Mouse (Mus musculus): ENCODE data around the gene Crtc2. TPM values are rescaled to one million over a fixed set of nuclear protein-coding genes. Genes with fewer than 3 reads are reported as not detected.

Crtc2 gene
- polyA plus RNA-seq (2012; rRNA removed) = 151 and 161 TPM in 2 replicates

DNA sequence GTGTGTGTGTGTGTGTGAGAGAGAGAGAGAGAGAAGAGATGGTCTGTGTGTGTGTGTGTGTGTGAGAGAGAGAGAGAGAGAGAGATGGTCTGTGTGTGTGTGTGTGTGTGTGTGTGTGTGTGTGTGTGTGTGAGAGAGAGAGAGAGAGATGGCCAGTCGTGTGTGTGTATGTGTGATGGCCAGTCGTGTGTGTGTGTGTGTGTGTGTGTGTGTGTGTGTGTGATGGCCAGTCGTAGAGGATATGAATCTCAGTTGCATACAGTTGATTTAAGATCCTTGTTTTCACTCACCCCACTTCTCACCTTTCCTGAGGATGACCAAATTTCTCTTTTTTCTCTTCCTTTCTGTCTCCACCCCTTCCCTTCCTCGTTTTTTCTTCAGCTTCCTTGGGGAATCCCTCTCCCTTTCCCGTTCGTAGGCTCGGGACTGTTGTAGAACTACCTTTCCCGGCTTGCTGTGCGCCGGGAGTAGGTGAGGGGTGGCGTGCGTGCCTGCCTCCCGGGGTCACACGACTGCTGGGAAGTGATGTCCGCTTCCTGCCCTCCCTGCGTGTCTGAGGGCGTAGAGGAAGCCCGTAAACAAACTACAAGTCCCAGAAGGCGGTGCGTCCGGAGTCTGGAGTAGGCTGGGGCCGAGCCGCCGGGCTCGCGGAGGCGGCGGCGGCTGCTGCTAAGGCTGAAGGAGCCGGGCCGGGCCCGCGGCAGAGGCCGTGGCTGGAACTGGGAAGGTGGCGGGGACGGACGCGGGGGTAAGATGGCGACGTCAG is at the start of gene Crtc2:
Crtc2 (plus strand) TSS at position 511 of the 766 bp plus-strand sequence.
- Histone ChIP-seq H3K27ac (ENCODE audit: control insufficient read depth, insufficient read depth, low read length) (0 out of 2 replicates have a peak within 1 kb of the TSS, but pooled peaks have one; percentile 9), H3K36me3 (ENCODE audit: control insufficient read depth, insufficient read depth, low read length) (peaks cover 9% of the 10 kb centered on the region), H3K27me3 (ENCODE audit: control insufficient read depth, insufficient read depth, low read length) (no peaks in the 10 kb centered on the region), H3K4me3 (ENCODE audit: control insufficient read depth, insufficient read depth, low read length) (peak within 1 kb of the TSS; percentile 88), H3K4me1 (replicated peaks; ENCODE audit: control insufficient read depth, insufficient read depth, low read length) (peaks cover 14% of the 10 kb centered on the region)
- TF ChIP-seq CTCF (IDR thresholded peaks at IDR 0.05; ENCODE audit: borderline replicate concordance, control insufficient read depth, extremely low read depth, insufficient read depth, low read length, poor library complexity) (peak; percentile 48; the same call in 1 of the 2 replicates), POLR2A (IDR thresholded peaks at IDR 0.05; ENCODE audit: control insufficient read depth, extremely low read depth, insufficient read depth, low read length, poor library complexity) (peak; percentile 73)
- peak; percentile 95 for DNase-seq
- 1% methylated on average over 40 of the region's 40 CpGs for WGBS

DNA sequence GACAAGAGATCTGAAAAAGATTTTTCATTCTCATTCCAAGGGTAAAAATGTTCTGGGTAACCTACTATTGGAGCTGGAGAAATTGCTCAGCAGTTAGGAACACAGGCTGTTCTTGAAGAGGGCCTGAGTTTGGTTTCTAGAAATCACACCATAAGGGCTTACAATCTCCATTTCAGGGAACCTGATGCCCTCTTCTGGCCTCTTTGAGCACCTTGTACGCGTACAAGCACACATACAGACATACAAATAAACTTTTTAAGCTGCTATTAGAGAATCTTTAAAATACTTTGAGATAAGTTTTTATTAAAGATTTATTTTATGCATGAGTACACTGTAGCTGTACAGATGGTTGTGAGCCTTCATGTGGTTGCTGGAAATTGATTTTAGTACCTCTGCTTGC is 49.4 kb upstream of the Crtc2 start:
- TF ChIP-seq POLR2A (IDR thresholded peaks at IDR 0.05; ENCODE audit: control insufficient read depth, extremely low read depth, insufficient read depth, low read length, poor library complexity) = no peak
- TF ChIP-seq CTCF (IDR thresholded peaks at IDR 0.05; ENCODE audit: borderline replicate concordance, control insufficient read depth, extremely low read depth, insufficient read depth, low read length, poor library complexity) = no peak
- no peak overlapping the region for H3K4me3 ChIP-seq (ENCODE audit: control insufficient read depth, insufficient read depth, low read length)
- no peak for DNase-seq
- no peaks in the 10 kb centered on the region for H3K27me3 ChIP-seq (ENCODE audit: control insufficient read depth, insufficient read depth, low read length)
- 99% methylated on average over 2 of the region's 2 CpGs for WGBS
- H3K36me3 ChIP-seq (ENCODE audit: control insufficient read depth, insufficient read depth, low read length) = peaks cover 19% of the 10 kb centered on the region; the same call in 1 of the 2 replicates
- H3K27ac ChIP-seq (ENCODE audit: control insufficient read depth, insufficient read depth, low read length) = no peak overlapping the region
- H3K4me1 ChIP-seq (replicated peaks; ENCODE audit: control insufficient read depth, insufficient read depth, low read length) = no peaks in the 10 kb centered on the region

DNA sequence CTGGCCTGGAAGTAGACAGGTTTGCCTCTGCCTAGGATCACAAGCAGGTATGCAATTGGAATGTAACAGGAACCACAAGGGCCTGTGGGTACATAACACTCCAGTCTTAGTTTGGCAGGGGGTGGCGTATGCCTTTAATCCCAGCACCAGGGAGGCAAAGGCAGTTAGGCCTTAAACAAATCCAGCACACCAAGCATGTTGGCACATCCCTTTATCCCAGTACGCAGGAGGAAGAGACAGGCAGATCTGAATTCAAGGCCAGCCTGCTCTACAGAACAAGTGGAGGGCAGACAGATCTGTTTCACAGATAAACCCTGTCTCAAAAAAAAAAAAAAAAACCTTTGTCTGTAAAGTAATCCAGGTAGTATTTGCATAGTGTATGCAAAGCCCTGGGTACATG is 45.3 kb upstream of the Crtc2 start:
- Histone ChIP-seq H3K27ac (ENCODE audit: control insufficient read depth, insufficient read depth, low read length) (no peak overlapping the region), H3K27me3 (ENCODE audit: control insufficient read depth, insufficient read depth, low read length) (no peaks in the 10 kb centered on the region), H3K4me3 (ENCODE audit: control insufficient read depth, insufficient read depth, low read length) (no peak overlapping the region), H3K4me1 (replicated peaks; ENCODE audit: control insufficient read depth, insufficient read depth, low read length) (peaks cover 8% of the 10 kb centered on the region), H3K36me3 (ENCODE audit: control insufficient read depth, insufficient read depth, low read length) (peaks cover 46% of the 10 kb centered on the region)
- no peak for DNase-seq
- no peak for TF ChIP-seq POLR2A (IDR thresholded peaks at IDR 0.05; ENCODE audit: control insufficient read depth, extremely low read depth, insufficient read depth, low read length, poor library complexity)
- no peak for TF ChIP-seq CTCF (IDR thresholded peaks at IDR 0.05; ENCODE audit: borderline replicate concordance, control insufficient read depth, extremely low read depth, insufficient read depth, low read length, poor library complexity)
- WGBS = 95% methylated on average over 2 of the region's 2 CpGs

DNA sequence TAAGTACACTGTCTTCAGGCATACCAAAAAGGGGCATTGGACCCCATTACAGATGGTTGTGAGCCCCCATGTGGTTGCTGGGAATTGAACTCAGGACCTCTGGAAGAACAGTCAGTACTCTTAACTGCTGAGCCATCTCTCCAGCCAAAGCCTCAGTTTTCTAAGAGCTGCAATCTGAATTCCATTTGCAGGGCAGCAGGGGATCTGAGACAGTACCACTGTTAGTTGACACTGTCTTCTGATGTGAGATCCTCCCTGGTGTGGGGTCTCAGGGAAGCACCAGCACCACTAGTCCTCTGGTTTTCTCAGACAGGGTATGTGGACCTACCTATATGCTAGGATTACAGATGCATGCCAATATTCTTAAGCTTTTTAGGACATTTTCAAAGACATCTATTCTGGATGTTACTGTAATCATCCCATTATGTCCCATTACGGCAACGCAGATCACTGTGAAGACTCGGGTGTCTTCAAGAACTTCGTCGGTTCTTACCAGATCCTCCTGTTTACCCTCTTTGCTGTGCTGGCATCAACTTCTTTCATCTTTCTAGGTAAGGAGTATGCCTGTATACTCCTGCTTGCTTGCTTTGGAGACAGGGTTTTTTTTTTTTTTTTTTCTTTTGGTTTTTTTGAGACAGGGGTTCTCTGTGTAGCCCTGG is 43.9 kb upstream of the Crtc2 start:
- WGBS = 95% methylated on average over 5 of the region's 5 CpGs
- H3K4me1 ChIP-seq (replicated peaks; ENCODE audit: control insufficient read depth, insufficient read depth, low read length) = peaks cover 10% of the 10 kb centered on the region
- no peaks in the 10 kb centered on the region for H3K27me3 ChIP-seq (ENCODE audit: control insufficient read depth, insufficient read depth, low read length)
- no peak for DNase-seq
- TF ChIP-seq POLR2A (IDR thresholded peaks at IDR 0.05; ENCODE audit: control insufficient read depth, extremely low read depth, insufficient read depth, low read length, poor library complexity) (no peak), CTCF (IDR thresholded peaks at IDR 0.05; ENCODE audit: borderline replicate concordance, control insufficient read depth, extremely low read depth, insufficient read depth, low read length, poor library complexity) (no peak)
- no peak overlapping the region for H3K27ac ChIP-seq (ENCODE audit: control insufficient read depth, insufficient read depth, low read length)
- peaks cover 46% of the 10 kb centered on the region for H3K36me3 ChIP-seq (ENCODE audit: control insufficient read depth, insufficient read depth, low read length)
- no peak overlapping the region for H3K4me3 ChIP-seq (ENCODE audit: control insufficient read depth, insufficient read depth, low read length)

DNA sequence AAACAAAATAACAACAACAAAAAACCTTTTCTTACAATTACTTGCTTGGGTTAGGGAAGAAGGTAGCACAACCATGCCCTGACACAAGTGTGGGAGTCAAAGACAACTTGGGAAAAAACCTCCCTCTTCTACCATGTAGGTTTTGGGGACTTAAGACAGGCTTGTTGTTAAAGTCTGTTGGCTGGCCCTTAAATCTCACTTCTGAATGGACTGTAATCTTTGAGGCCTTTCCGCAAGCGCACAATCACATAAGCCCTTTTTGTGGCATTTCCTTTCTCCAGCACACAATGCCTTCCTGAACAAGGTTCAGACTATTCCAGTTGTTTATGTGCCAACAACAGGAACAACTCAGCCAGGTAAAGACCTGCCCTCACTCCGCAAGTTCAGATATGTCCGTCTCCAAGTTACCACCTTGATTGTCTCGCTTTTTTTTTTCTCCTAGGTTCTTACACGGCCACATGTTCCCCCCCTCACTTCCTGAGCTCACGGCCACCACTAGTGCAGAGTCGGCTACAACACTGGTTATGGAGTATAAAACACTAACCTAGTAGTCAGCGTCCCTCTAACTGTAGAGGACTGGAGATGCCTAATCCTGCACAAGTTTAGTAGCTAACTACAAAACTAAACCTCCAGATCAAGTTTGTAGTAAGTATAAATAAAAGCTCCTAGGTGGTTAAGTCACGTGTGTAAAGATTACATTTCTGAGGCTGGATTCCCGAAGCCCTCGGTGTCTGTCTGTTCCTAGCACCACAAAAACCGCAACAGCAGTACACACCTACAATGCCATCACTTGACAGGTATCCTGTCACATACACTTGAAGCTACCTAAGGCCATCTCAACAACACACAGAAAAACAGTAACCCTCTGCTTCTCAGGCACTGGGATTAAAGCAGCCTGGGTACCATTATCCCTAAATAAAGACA is 42.2 kb upstream of the Crtc2 start:
- WGBS = 50% methylated on average over 13 of the region's 13 CpGs
- peaks cover 10% of the 10 kb centered on the region for H3K4me1 ChIP-seq (replicated peaks; ENCODE audit: control insufficient read depth, insufficient read depth, low read length)
- no peak for DNase-seq
- peaks cover 46% of the 10 kb centered on the region for H3K36me3 ChIP-seq (ENCODE audit: control insufficient read depth, insufficient read depth, low read length)
- no peak overlapping the region for H3K27ac ChIP-seq (ENCODE audit: control insufficient read depth, insufficient read depth, low read length)
- TF ChIP-seq CTCF (IDR thresholded peaks at IDR 0.05; ENCODE audit: borderline replicate concordance, control insufficient read depth, extremely low read depth, insufficient read depth, low read length, poor library complexity) (no peak), POLR2A (IDR thresholded peaks at IDR 0.05; ENCODE audit: control insufficient read depth, extremely low read depth, insufficient read depth, low read length, poor library complexity) (no peak)
- H3K27me3 ChIP-seq (ENCODE audit: control insufficient read depth, insufficient read depth, low read length) = no peaks in the 10 kb centered on the region
- no peak overlapping the region for H3K4me3 ChIP-seq (ENCODE audit: control insufficient read depth, insufficient read depth, low read length)

DNA sequence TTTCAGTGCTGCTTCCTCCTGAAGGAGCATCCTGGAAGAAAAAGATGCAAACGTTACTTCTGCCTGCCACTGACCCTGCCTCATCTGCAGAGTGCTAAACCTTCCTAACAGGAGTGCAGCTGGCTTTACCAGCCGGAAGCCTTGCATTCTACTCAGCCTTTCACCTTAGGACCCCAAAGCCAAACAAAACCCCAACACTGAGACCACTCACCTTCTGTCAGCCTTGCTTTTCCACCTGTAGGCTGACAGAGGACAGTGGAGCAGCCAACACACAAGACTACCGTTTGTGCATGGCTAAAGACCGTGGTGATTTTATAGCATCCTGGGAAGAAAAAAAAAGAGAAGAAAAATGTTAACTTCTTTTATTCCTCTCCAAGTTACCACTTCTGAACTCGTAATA is 41.2 kb upstream of the Crtc2 start:
- H3K4me1 ChIP-seq (replicated peaks; ENCODE audit: control insufficient read depth, insufficient read depth, low read length) = peaks cover 10% of the 10 kb centered on the region
- peaks cover 40% of the 10 kb centered on the region for H3K36me3 ChIP-seq (ENCODE audit: control insufficient read depth, insufficient read depth, low read length)
- TF ChIP-seq POLR2A (IDR thresholded peaks at IDR 0.05; ENCODE audit: control insufficient read depth, extremely low read depth, insufficient read depth, low read length, poor library complexity) = no peak
- TF ChIP-seq CTCF (IDR thresholded peaks at IDR 0.05; ENCODE audit: borderline replicate concordance, control insufficient read depth, extremely low read depth, insufficient read depth, low read length, poor library complexity) = no peak
- peak overlapping the region; percentile 43 for H3K4me3 ChIP-seq (ENCODE audit: control insufficient read depth, insufficient read depth, low read length)
- no peaks in the 10 kb centered on the region for H3K27me3 ChIP-seq (ENCODE audit: control insufficient read depth, insufficient read depth, low read length)
- DNase-seq = no peak
- 12% methylated on average over 5 of the region's 5 CpGs for WGBS
- H3K27ac ChIP-seq (ENCODE audit: control insufficient read depth, insufficient read depth, low read length) = no peak overlapping the region

All from thymus, adult 2 months (tissue).